Mouse (Mus musculus): ENCODE results near the gene Spata45. TPM values are rescaled to one million over a fixed set of nuclear protein-coding genes. Genes with fewer than 3 reads are reported as not detected.
"Not testable (repeated sequence)": the region's sequence is repeated elsewhere in the genome, so short reads cannot be mapped to it uniquely, and the experiment has no call there.

Gene Spata45
- polyA plus RNA-seq, 1 experiment from 2014 or later = not detected

- Histone ChIP-seq H3K27ac (no peak overlapping the region), H3K4me1 (peaks cover 10% of the 10 kb centered on the region), H3K27me3 (no peaks in the 10 kb centered on the region), H3K4me3 (no peak overlapping the region), H3K9ac (no peak overlapping the region), H3K36me3 (peaks cover 13% of the 10 kb centered on the region; the same call in 1 of the 2 replicates), H3K9me3 (no peaks in the 10 kb centered on the region), H3K4me2 (no peak overlapping the region)
- ATAC-seq (ENCODE audit: borderline replicate concordance, extremely low read depth, low FRiP score, low TSS enrichment) = no peak
- 85% methylated on average over 7 of the region's 7 CpGs for WGBS
Measured at GRCm38 (mm10) chr1:191021016-191021415, 15.4 kb upstream of the Spata45 start.

GRCm38 (mm10) chr1:191023140-191023539 lies 13.3 kb upstream of the Spata45 start:
- ATAC-seq (ENCODE audit: borderline replicate concordance, extremely low read depth, low FRiP score, low TSS enrichment) = no peak
- Histone ChIP-seq H3K27ac (no peak overlapping the region), H3K9me3 (no peaks in the 10 kb centered on the region), H3K4me2 (no peak overlapping the region), H3K4me1 (peaks cover 17% of the 10 kb centered on the region), H3K27me3 (no peaks in the 10 kb centered on the region), H3K9ac (no peak overlapping the region), H3K4me3 (no peak overlapping the region), H3K36me3 (peaks cover 13% of the 10 kb centered on the region; the same call in 1 of the 2 replicates)
- 65% methylated on average over 2 of the region's 2 CpGs for WGBS

GRCm38 (mm10) chr1:191023806-191024205 lies 12.6 kb upstream of the Spata45 start:
- H3K4me2 ChIP-seq; H3K9ac ChIP-seq; H3K27ac ChIP-seq; H3K27me3 ChIP-seq; H3K4me3 ChIP-seq; H3K9me3 ChIP-seq; ATAC-seq (ENCODE audit: borderline replicate concordance, extremely low read depth, low FRiP score, low TSS enrichment): not testable (repeated sequence)
- Histone ChIP-seq H3K4me1 (peaks cover 17% of the 10 kb centered on the region), H3K36me3 (peaks cover 13% of the 10 kb centered on the region; the same call in 1 of the 2 replicates)
- WGBS = 93% methylated on average over 5 of the region's 6 CpGs

GRCm38 (mm10) chr1:191025016-191026012 lies 11.1 kb upstream of the Spata45 start:
- 3% methylated on average over 68 of the region's 69 CpGs for WGBS
- peak overlapping the region; percentile 67 for H3K9ac ChIP-seq
- peak overlapping the region; percentile 61; the same call in 1 of the 2 replicates for H3K27ac ChIP-seq
- H3K9me3 ChIP-seq = no peaks in the 10 kb centered on the region
- H3K27me3 ChIP-seq = no peaks in the 10 kb centered on the region
- peaks cover 8% of the 10 kb centered on the region; the same call in 1 of the 2 replicates for H3K36me3 ChIP-seq
- peak overlapping the region; percentile 70 for H3K4me3 ChIP-seq
- H3K4me1 ChIP-seq = peaks cover 17% of the 10 kb centered on the region
- H3K4me2 ChIP-seq = peak overlapping the region; percentile 93
- peak; percentile 11 for ATAC-seq (ENCODE audit: borderline replicate concordance, extremely low read depth, low FRiP score, low TSS enrichment)

GRCm38 (mm10) chr1:191026021-191026713 lies 10.3 kb upstream of the Spata45 start, which contains the start of gene Flvcr1:
Gene Flvcr1 (minus strand): TSS chr1:191026158.
- no peaks in the 10 kb centered on the region for H3K27me3 ChIP-seq
- H3K9ac ChIP-seq = peak within 1 kb of the TSS; percentile 67
- peak within 1 kb of the TSS; percentile 70 for H3K4me3 ChIP-seq
- peaks cover 6% of the 10 kb centered on the region; the same call in 1 of the 2 replicates for H3K36me3 ChIP-seq
- ATAC-seq (ENCODE audit: borderline replicate concordance, extremely low read depth, low FRiP score, low TSS enrichment) = peak; percentile 100
- H3K9me3 ChIP-seq = no peaks in the 10 kb centered on the region
- WGBS = under 1% methylated on average over 50 of the region's 50 CpGs
- peak within 1 kb of the TSS; percentile 80 for H3K27ac ChIP-seq
- H3K4me2 ChIP-seq = peak within 1 kb of the TSS; percentile 93
- peaks cover 17% of the 10 kb centered on the region for H3K4me1 ChIP-seq

GRCm38 (mm10) chr1:191030182-191030581 lies 6.3 kb upstream of the Spata45 start:
- no peak for ATAC-seq (ENCODE audit: borderline replicate concordance, extremely low read depth, low FRiP score, low TSS enrichment)
- Histone ChIP-seq H3K9me3 (no peaks in the 10 kb centered on the region), H3K27ac (no peak overlapping the region), H3K4me1 (peaks cover 8% of the 10 kb centered on the region), H3K4me2 (no peak overlapping the region), H3K9ac (no peak overlapping the region), H3K36me3 (no peaks in the 10 kb centered on the region), H3K27me3 (no peaks in the 10 kb centered on the region), H3K4me3 (no peak overlapping the region)
- WGBS = 51% methylated on average over 10 of the region's 10 CpGs

GRCm38 (mm10) chr1:191030922-191031425 lies 5.5 kb upstream of the Spata45 start:
- H3K4me3 ChIP-seq; H3K27me3 ChIP-seq; H3K4me2 ChIP-seq; H3K9ac ChIP-seq; H3K9me3 ChIP-seq; H3K36me3 ChIP-seq; H3K4me1 ChIP-seq; ATAC-seq (ENCODE audit: borderline replicate concordance, extremely low read depth, low FRiP score, low TSS enrichment); H3K27ac ChIP-seq: not testable (repeated sequence)
- WGBS = 49% methylated on average over 6 of the region's 6 CpGs

GRCm38 (mm10) chr1:191035649-191036048 lies 790 bp upstream of the Spata45 start:
- WGBS = 31% methylated on average over 4 of the region's 4 CpGs

GRCm38 (mm10) chr1:191037999-191038398 lies 1.6 kb downstream of the Spata45 start:
- H3K4me2 ChIP-seq = no peak overlapping the region
- 86% methylated on average over 4 of the region's 4 CpGs for WGBS
- H3K4me1 ChIP-seq = no peaks in the 10 kb centered on the region
- H3K9ac ChIP-seq = no peak overlapping the region
- H3K4me3 ChIP-seq = no peak overlapping the region
- no peaks in the 10 kb centered on the region for H3K36me3 ChIP-seq
- H3K27ac ChIP-seq = no peak overlapping the region
- no peak for ATAC-seq (ENCODE audit: borderline replicate concordance, extremely low read depth, low FRiP score, low TSS enrichment)
- H3K9me3 ChIP-seq = no peaks in the 10 kb centered on the region
- no peaks in the 10 kb centered on the region for H3K27me3 ChIP-seq

More at GRCm38 (mm10) chr1:191035649-191036048, 790 bp upstream of the Spata45 start:
- no peak for ATAC-seq (ENCODE audit: borderline replicate concordance, extremely low read depth, low FRiP score, low TSS enrichment)
- Histone ChIP-seq H3K4me2 (no peak overlapping the region), H3K27ac (no peak overlapping the region), H3K27me3 (no peaks in the 10 kb centered on the region), H3K9ac (no peak overlapping the region), H3K4me3 (no peak overlapping the region), H3K4me1 (no peaks in the 10 kb centered on the region), H3K9me3 (no peaks in the 10 kb centered on the region), H3K36me3 (no peaks in the 10 kb centered on the region)

- H3K36me3 ChIP-seq = no peaks in the 10 kb centered on the region
- ATAC-seq (ENCODE audit: borderline replicate concordance, extremely low read depth, low FRiP score, low TSS enrichment) = no peak
- no peak overlapping the region for H3K9ac ChIP-seq
- H3K4me3 ChIP-seq = no peak overlapping the region
- H3K27ac ChIP-seq = no peak overlapping the region
- H3K4me2 ChIP-seq = no peak overlapping the region
- no peaks in the 10 kb centered on the region for H3K9me3 ChIP-seq
- H3K27me3 ChIP-seq = no peaks in the 10 kb centered on the region
- no peaks in the 10 kb centered on the region for H3K4me1 ChIP-seq
Measured at GRCm38 (mm10) chr1:191041352-191041751, 4.9 kb downstream of the Spata45 start.

GRCm38 (mm10) chr1:191042106-191042505 lies 5.7 kb downstream of the Spata45 start:
- no peak overlapping the region for H3K9ac ChIP-seq
- H3K27me3 ChIP-seq = no peaks in the 10 kb centered on the region
- H3K9me3 ChIP-seq = no peaks in the 10 kb centered on the region
- ATAC-seq (ENCODE audit: borderline replicate concordance, extremely low read depth, low FRiP score, low TSS enrichment) = no peak
- no peak overlapping the region for H3K27ac ChIP-seq
- no peak overlapping the region for H3K4me2 ChIP-seq
- WGBS = 71% methylated on average over 5 of the region's 5 CpGs
- H3K4me3 ChIP-seq = no peak overlapping the region
- no peaks in the 10 kb centered on the region for H3K4me1 ChIP-seq
- H3K36me3 ChIP-seq = no peaks in the 10 kb centered on the region
